Mouse (Mus musculus): ENCODE measurements around the gene Atpif1.
"Not testable (repeated sequence)": the region's sequence is repeated elsewhere in the genome, so short reads cannot be mapped to it uniquely, and the experiment has no call there.

Gene Atpif1

DNA sequence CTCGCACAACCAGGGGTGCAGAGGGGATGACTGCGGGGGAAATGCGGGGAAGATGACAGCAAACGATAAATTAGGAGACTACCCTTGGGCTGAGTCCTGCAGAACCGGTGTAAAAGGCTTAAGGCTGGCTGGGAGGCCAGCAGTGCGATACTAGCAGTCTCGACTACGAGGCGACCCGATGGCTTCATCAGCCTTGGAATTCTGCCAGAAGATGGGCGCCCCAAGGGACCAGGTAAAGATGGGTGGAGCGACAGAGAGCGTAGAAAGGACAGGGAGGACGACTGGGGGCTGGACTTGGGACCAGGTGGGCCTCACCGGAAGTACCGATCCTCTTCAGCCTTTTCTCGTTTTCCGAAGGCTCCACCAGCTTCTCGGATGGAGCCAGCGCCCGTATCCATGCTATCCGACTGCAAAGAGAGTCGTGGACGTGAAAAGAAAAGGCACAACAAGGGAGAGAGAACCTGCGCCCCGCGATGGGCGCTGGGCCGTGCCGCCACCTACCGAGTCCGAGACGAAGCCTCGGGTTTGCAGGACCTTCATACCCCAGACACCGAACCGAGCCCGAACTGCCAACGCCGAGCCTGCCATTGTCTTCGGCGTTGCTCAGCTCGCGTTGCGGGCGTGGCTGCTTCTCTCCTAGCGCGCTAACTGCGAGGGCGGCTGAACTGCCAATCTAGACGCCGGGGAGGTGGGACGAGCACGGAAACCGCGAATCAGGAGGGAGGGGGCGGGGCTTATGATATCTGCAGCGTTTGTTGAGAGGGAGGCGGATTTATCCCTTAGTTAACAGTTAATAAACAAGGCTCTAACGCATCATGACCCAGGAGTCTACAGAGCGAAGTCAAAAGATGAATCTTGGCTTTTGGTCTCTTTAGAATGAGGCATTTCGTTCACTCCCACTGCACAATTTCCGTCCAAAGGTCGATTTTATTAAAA, at the start of gene Atpif1:
Gene Atpif1 (minus strand): TSS at position 679 of the 936 bp plus-strand sequence.
- DNase-seq (ENCODE audit: low read depth, low spot score) = peak; percentile 89

GRCm38 (mm10) chr4:132574809-132575347, 41.4 kb upstream of the Atpif1 start:
- no peak for DNase-seq (ENCODE audit: low read depth, low spot score)

GRCm38 (mm10) chr4:132573327-132573726, 39.9 kb upstream of the Atpif1 start:
- no peak for DNase-seq (ENCODE audit: low read depth, low spot score)

DNA sequence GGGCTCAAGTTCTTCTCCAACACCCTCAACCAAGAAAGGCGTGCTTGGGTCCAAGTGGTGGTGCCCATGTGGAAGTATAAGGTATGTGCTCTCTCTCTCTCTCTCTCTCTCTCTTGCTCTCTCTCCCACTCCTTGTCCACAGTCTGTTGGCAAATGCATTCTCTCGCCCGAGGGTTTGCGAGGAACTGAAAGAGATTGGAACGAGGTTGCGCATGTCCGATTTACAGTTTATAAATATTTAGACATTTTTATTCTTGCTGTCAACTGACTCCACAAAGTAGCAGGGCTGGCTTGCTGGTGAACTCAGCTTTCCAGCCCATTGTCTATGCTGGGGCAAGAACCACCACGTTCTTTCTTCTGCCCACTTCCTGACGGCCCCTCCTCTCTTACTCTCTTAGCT, 37.7 kb upstream of the Atpif1 start:
- DNase-seq (ENCODE audit: low read depth, low spot score) = no peak

GRCm38 (mm10) chr4:132569115-132569514, 35.7 kb upstream of the Atpif1 start:
- no peak for DNase-seq (ENCODE audit: low read depth, low spot score)

DNA sequence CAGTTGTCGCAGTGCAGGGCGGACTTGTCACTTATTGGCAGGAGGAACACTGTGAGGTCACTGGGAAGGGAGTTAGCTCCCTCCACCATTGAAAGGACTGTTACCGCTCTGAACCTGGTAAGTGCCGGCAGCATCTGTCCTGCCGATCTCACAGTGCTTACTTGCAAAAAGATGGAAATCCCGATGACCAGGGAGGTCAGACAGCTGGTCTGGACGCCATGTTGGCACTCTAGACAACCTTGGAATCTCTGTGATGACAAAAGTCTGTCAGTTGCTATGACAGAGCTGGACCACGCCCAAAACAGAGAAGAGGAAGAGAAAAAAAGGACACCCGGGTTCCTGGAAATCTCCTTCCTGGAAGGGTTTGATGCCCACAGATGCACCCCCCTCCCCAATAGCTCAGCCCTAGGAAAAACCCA, 33.9 kb upstream of the Atpif1 start:
- no peak for DNase-seq (ENCODE audit: low read depth, low spot score)

DNA sequence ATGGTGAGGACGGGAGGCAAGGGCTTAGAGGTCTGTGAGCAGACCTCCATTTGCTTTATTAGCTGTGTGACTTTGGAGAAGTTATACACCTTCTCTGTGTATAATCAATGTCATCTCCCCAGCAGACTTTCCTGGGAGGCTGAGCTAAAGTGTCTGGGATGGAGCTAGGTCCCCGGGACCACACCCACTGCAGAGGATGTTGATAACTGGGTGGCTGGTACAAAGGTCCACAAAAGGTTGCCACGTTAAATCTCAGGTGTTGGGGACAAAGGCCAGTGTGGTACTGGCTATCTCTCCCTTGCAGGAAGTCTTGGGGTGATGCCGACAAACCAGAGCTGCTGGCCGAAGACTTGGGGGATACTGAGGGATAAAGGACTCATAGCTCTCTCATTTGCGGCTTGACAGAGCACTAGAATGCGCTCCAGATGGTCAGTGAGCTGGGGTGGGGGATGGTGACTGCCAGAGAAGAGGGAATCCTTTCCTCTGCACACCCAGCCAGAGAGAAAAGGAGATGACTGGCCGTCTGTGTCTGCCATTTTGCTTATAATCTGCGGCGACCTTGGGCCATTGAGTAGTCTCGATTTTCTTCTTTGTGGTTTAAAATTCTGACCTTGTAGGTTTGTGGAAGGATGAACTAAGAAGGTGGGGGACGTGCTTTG, 31.8 kb upstream of the Atpif1 start:
- DNase-seq (ENCODE audit: low read depth, low spot score) = no peak

DNA sequence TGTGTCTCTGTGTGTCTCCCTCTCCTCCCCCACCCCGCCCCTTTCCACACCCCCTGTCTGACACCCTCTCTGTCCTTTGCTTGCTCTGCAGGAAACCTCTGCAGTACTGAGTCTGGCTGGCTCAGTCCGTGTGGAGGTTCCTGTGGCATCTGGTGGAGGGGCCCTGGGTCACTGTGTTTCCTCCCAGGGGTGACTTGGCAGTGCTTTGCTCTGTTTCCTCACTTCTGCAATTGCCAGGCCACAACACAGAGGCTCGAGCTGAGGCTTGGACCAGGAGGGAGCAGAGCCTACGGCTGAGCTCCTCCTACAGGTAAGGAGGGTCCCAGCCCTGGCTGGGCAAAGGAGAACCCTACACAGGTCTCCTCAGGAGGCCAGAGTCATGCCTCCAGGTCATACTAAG, 30.5 kb upstream of the Atpif1 start, which contains the start of gene Ptafr:
Gene Ptafr (plus strand): TSS at position 103 of the 400 bp plus-strand sequence.
- DNase-seq (ENCODE audit: low read depth, low spot score) = no peak

DNA sequence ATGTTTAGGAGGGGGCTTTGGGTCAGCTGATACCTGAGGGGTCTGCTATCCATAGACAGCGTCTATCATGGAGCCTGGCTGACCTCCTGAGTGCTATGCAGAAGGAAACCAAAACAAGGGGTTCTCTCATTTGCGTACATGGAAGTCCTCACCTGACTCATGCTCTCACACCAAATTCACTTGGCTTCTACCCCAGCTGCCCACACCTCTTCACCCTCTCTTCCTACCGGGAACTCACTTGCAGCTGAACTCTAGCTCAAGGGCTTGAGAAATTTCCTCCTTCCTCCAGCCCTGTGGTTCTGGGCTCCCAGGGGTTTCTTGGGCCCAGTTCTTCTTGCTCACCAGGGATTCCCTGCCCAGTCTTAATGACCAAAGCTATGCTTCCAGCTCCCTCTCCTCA, 29.8 kb upstream of the Atpif1 start:
- no peak for DNase-seq (ENCODE audit: low read depth, low spot score)

GRCm38 (mm10) chr4:132555550-132555949, 22.1 kb upstream of the Atpif1 start:
- DNase-seq (ENCODE audit: low read depth, low spot score) = not testable (repeated sequence)

DNA sequence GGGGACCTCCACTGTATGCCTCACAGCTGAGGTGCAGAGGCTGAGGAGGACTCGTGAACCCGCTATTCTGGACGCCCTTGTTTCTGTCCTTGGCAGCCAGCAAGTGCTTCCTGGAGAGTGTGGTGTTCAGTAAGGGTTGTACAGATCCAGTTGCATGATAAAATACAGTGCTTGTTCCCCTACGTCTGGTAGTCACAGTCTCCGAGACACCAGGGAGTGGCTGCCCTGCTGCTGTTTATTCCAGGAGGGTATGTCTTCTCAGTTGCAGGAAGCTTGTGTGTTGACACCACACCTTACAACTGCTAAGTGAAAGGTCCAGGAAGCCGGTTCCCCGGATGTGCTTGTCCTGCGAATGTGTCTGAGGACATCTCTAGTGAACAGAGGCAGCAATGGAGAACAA, 21.2 kb upstream of the Atpif1 start:
- no peak for DNase-seq (ENCODE audit: low read depth, low spot score)

- DNase-seq (ENCODE audit: low read depth, low spot score) = no peak
Observed at GRCm38 (mm10) chr4:132554221-132554620, 20.8 kb upstream of the Atpif1 start.

- DNase-seq (ENCODE audit: low read depth, low spot score) = peak; percentile 56
Observed at GRCm38 (mm10) chr4:132545851-132546250, 12.4 kb upstream of the Atpif1 start.

DNA sequence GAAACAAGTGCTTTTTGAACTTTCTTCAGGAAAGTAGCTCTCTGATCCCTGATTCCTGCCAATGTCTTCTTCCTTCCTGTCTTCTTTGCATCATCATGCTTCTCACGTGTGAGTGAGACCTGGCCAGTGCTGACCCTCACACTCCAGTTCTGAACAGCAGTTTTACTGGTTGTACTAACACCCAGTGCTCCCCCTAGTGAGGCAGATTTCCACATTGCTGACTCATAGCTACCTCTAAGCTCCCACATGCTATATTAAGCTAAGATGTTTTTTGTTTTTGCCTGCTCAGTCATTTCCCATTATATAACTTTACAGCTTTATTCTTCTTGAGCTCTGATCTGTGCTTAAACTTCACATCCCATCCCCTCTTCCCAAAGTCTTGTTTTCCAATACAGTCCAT, 9.3 kb upstream of the Atpif1 start:
- no peak for DNase-seq (ENCODE audit: low read depth, low spot score)

DNA sequence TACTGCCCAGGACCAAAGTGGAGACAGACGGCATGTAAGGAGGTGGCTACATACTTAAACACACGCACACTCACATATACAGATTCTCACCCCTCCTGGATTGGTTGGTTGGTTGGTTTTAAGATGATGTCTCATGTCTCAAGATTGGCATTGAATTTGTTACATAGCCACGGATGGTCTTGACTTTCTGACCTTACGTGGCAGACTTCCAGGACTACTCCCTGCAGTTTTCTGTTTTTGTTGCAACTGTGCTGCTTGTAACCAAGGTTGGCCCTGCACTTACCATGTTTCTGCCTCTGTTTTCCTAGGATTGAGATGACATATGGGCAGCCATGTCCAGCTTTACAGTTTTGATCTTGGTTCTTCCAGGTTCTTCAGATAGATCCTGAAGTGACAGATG, 8.0 kb upstream of the Atpif1 start:
- no peak for DNase-seq (ENCODE audit: low read depth, low spot score)

DNA sequence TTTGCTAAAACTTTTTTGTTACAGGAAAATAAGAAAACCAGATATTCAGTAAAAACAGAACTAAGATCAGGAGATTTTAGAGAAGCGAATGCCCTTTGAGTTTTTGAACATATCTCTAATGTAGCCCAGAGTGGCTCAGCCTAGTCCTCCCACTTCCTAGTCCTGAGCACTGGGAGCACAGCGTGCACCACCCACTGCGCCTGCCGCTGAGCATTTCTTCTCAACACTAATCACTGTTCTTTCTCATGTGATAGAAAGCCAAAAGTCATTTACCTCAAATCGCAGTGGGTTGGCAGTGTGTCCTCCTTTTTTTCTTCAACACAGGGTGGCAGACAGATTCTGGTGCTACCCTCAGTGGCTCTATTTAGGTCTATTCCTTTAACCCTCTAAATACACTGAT, 6.0 kb upstream of the Atpif1 start:
- no peak for DNase-seq (ENCODE audit: low read depth, low spot score)

- peak; percentile 91 for DNase-seq (ENCODE audit: low read depth, low spot score)
Observed at GRCm38 (mm10) chr4:132535406-132536121, 2.1 kb upstream of the Atpif1 start, which contains the start of gene Dnajc8. Gene Dnajc8 (plus strand): TSS chr4:132535550.

DNA sequence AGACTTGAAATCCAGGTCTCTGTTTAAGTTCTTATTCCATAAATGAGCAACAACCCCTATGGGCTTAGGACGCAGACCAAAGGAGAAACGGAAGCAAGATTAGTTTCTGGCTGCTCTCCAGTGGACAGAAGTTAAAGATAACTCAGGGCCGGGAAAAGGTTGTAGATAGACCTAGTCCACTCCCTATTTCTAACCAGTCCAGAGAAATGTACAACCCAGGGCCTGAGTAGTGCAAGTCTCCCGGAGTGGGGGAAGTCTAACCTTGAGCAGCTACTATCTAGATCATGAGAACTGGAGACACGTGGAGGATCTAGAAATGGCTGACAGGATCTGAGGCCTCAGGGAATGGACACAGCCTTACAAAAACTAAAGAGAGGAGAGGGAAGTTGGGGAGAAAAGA, 963 bp downstream of the Atpif1 start:
- DNase-seq (ENCODE audit: low read depth, low spot score) = no peak

DNA sequence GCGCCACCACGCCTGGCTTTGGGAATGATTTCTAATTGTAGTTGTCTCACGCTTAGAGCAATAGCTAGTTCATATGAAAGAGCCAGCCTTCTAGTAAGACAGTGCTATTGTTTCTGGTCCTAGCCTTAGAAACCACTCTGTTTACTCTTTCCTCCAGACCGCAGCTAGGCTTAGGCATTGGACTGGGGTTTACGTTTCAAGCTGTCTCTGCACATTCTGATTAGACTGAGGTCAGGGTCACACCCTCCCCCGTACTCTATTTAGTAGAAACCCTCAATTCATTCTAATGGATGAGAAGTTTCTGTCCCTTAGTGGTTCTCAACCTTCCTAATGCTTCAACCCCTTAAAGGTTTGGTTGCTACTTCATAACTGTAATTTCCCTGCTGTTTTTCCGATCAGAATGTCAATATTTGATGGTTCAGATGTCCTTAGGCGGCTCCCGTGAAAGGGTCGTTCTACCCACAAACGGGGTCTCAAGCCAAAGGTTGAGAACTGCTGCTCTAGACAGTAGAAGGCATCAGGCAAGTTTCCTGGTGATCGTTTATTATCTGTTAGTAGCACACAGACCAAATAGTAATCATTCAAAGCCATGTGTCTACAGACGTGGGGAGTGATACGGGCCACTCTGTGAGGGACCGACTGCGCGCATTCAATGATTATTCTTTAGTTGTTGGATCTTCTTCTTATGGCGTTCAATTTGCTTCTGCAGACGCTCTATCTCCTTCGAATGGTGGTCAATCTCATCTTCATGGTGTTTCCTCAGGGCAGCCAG, 3.2 kb downstream of the Atpif1 start:
- no peak for DNase-seq (ENCODE audit: low read depth, low spot score)

- no peak for DNase-seq (ENCODE audit: low read depth, low spot score)
Observed at GRCm38 (mm10) chr4:132529344-132529743, 4.1 kb downstream of the Atpif1 start.

- DNase-seq (ENCODE audit: low read depth, low spot score) = no peak
Observed at GRCm38 (mm10) chr4:132527917-132528522, 5.4 kb downstream of the Atpif1 start.

Data from embryo, embryonic 11.5 days (tissue).